Mouse (Mus musculus) cerebellum, postnatal 25 days (tissue): ENCODE results near the gene Defb6.

ENCODE experiments used
- DNase-seq, 2 experiments: peaks; one replicate each; pipeline ENCODE4 v3.0.0; 2021; ENCODE audit warnings: mixed read lengths in 2 of 2

The Defb6 gene

GRCm38 (mm10) chr8:19225161-19225560 is at the start of gene Defb6:
Gene Defb6 (plus strand): TSS chr8:19225478.
- DNase-seq: no peak

GRCm38 (mm10) chr8:19238101-19238500 is 12.8 kb downstream of the Defb6 start:
- no peak for DNase-seq

GRCm38 (mm10) chr8:19239616-19240015 is 14.3 kb downstream of the Defb6 start, which contains the start of gene Defb46:
Gene Defb46 (plus strand): TSS chr8:19239916.
- DNase-seq: no peak

- no peak for DNase-seq
These were observed 22.0 kb downstream of the Defb6 start, which contains the start of gene Defb5 for GRCm38 (mm10) chr8:19247280-19247679. Gene Defb5 (plus strand): TSS chr8:19247580.

- no peak for DNase-seq
These were observed 32.9 kb downstream of the Defb6 start for GRCm38 (mm10) chr8:19258136-19258535.

GRCm38 (mm10) chr8:19259667-19260066 is 34.4 kb downstream of the Defb6 start:
- DNase-seq: no peak
